ENCODE assay signal across 14 mouse cellular contexts in genomic region chr3:36467632-36468031, GRCm38 (mm10). TPM values are rescaled to one million over a fixed set of nuclear protein-coding genes. Genes with fewer than 3 reads are reported as not detected.
DNase-seq lines count a peak whose midpoint lies in the region; ATAC-seq and TF ChIP-seq lines count a peak whose summit lies in the region.
"Had no signal": no experiment of that assay in that cellular context is flagged by ENCODE, and none has a peak within 500 bp of the region (broad histone marks: within the 10 kb centered on the region; RNA-seq: fewer than 3 reads in every experiment).

No protein-coding gene starts in this region.

- no peak overlapping the region for H3K27ac ChIP-seq in liver, postnatal 0 days (ENCODE audit: low read depth)
- H3K27ac ChIP-seq in liver, embryonic 11.5 days (ENCODE audit: low read depth, low read length): no peak overlapping the region
- H3K27ac ChIP-seq in CH12.LX (ENCODE audit: insufficient read depth, low read depth): no peak overlapping the region
- no peak overlapping the region for H3K27ac ChIP-seq in intestine, postnatal 0 days (ENCODE audit: low read depth, low read length)

- H3K4me1 ChIP-seq in liver, postnatal 0 days (ENCODE audit: insufficient read depth): peaks cover 11% of the 10 kb centered on the region; the same call in 1 of the 2 replicates
- H3K4me1 ChIP-seq in liver, embryonic 11.5 days (replicated peaks; ENCODE audit: control insufficient read depth, insufficient read depth, low read length): no peaks in the 10 kb centered on the region
- H3K4me1 ChIP-seq in CH12.LX (ENCODE audit: control insufficient read depth in 1 of 2, insufficient read depth in 2 of 2): 0 out of 4 replicates have a peak, but pooled peaks cover 0 to 4% of the 10 kb centered on the region in 2 experiments
- H3K4me1 ChIP-seq in intestine, postnatal 0 days (replicated peaks; ENCODE audit: control insufficient read depth, insufficient read depth, low read length): no peaks in the 10 kb centered on the region

- in situ Hi-C loops in CH12.LX (cut with MboI; ENCODE audit: low pct_ligation_motif_present, low pct_unique_long_range_greater_than_20kb, low sequenced_read_pairs): no loop called here
- in situ Hi-C loops in Patski (cut with MboI; ENCODE audit: low pct_unique_long_range_greater_than_20kb): loop anchor here (25.0 kb wide), 1 partner anchor 1970 kb away; no protein-coding TSS in a partner anchor

- no peak overlapping the region for H3K4me3 ChIP-seq in liver, postnatal 0 days (ENCODE audit: low read depth, low read length)
- H3K4me3 ChIP-seq in liver, embryonic 11.5 days (ENCODE audit: low read depth, low read length): no peak overlapping the region
- H3K4me3 ChIP-seq in CH12.LX (replicated peaks in 1 of 3; ENCODE audit: low read depth in 2 of 3, low read length in 2 of 3, poor library complexity in 1 of 3): no peak overlapping the region
- H3K4me3 ChIP-seq in intestine, postnatal 0 days (ENCODE audit: low read depth, low read length): no peak overlapping the region

- H3K79me2 ChIP-seq in CH12.LX (replicated peaks; ENCODE audit: control insufficient read depth, extremely low read depth, insufficient read depth, poor library complexity, severe bottlenecking): no peaks in the 10 kb centered on the region

- no peak for TF ChIP-seq EP300 in liver, postnatal 0 days (IDR thresholded peaks at IDR 0.05; ENCODE audit: low read depth)
- no peak for TF ChIP-seq EP300 in CH12.LX (IDR thresholded peaks at IDR 0.05; ENCODE audit: low read length)

- no peak for DNase-seq in liver, postnatal 0 days
- DNase-seq in liver, embryonic 11.5 days (ENCODE audit: low spot score): no peak
- DNase-seq in CH12.LX (ENCODE audit: extremely low read depth) (no peak), Patski (ENCODE audit: low read depth, low spot score) (peak; percentile 87)
- no peak for DNase-seq in cerebellum, adult 9-10 months
- no peak for DNase-seq in cerebellum, adult 8-10 months
- DNase-seq: gastrocnemius, postnatal 36 days; heart, postnatal 36 days; kidney, adult 18-20 months; thymus, postnatal 36 days had no signal

- no peaks in the 10 kb centered on the region for H3K36me3 ChIP-seq in liver, postnatal 0 days (replicated peaks; ENCODE audit: insufficient read depth, low read length)
- no peaks in the 10 kb centered on the region for H3K36me3 ChIP-seq in liver, embryonic 11.5 days (ENCODE audit: control insufficient read depth, insufficient read depth, low read length)
- peaks cover 0 to 4% of the 10 kb centered on the region in 2 experiments for H3K36me3 ChIP-seq in CH12.LX (replicated peaks in 1 of 2; ENCODE audit: control insufficient read depth in 1 of 2, insufficient read depth in 1 of 2, low read length in 1 of 2)
- H3K36me3 ChIP-seq in intestine, postnatal 0 days (ENCODE audit: control insufficient read depth, insufficient read depth): peaks cover 6% of the 10 kb centered on the region; the same call in 1 of the 2 replicates

- POLR2A ChIA-PET in Patski (lab: Charles Lee): interaction anchor here (0.9 kb wide), 1 partner anchor 12 kb away, joined by 3 read pairs; no protein-coding TSS in a partner anchor

- WGBS in liver, postnatal 0 days (ENCODE audit: insufficient replicate concordance): 76% methylated on average over 7 of the region's 7 CpGs
- 76% methylated on average over 7 of the region's 7 CpGs for WGBS in liver, embryonic 11.5 days
- WGBS in intestine, postnatal 0 days: 81% methylated on average over 7 of the region's 7 CpGs

- no peak for TF ChIP-seq CTCF in liver, postnatal 0 days (IDR thresholded peaks at IDR 0.05; ENCODE audit: low read depth)
- no peak for TF ChIP-seq CTCF in CH12.LX (conservative IDR thresholded peaks at IDR 0.05 in 1 of 2, IDR thresholded peaks at IDR 0.05 in 1 of 2; ENCODE audit: low read depth in 2 of 2, low read length in 2 of 2)
- TF ChIP-seq CTCF in Patski (IDR thresholded peaks at IDR 0.05): no peak
- TF ChIP-seq CTCF in intestine, postnatal 0 days (IDR thresholded peaks at IDR 0.05; ENCODE audit: low read depth): no peak

- no peak for TF ChIP-seq RAD21 in CH12.LX (IDR thresholded peaks at IDR 0.05; ENCODE audit: low read depth, low read length)

- no peak overlapping the region for H3K9ac ChIP-seq in liver, postnatal 0 days (replicated peaks)
- H3K9ac ChIP-seq in liver, embryonic 11.5 days (ENCODE audit: low read depth, low read length): no peak overlapping the region
- no peak overlapping the region for H3K9ac ChIP-seq in CH12.LX (ENCODE audit: insufficient read depth, low read depth)
- H3K9ac ChIP-seq in intestine, postnatal 0 days (ENCODE audit: low read depth, low read length): no peak overlapping the region

- H3K9me3 ChIP-seq in liver, postnatal 0 days (ENCODE audit: low read length): no peaks in the 10 kb centered on the region
- H3K9me3 ChIP-seq in liver, embryonic 11.5 days (ENCODE audit: control insufficient read depth, low read length): no peaks in the 10 kb centered on the region
- H3K9me3 ChIP-seq in CH12.LX (replicated peaks; ENCODE audit: low read length): no peaks in the 10 kb centered on the region
- H3K9me3 ChIP-seq in intestine, postnatal 0 days (ENCODE audit: control insufficient read depth): no peaks in the 10 kb centered on the region

- H3K27me3 ChIP-seq in liver, postnatal 0 days (ENCODE audit: insufficient read depth, low read length): no peaks in the 10 kb centered on the region
- H3K27me3 ChIP-seq in liver, embryonic 11.5 days (replicated peaks; ENCODE audit: control insufficient read depth, insufficient read depth, low read length): no peaks in the 10 kb centered on the region
- H3K27me3 ChIP-seq in CH12.LX (replicated peaks) (no peaks in the 10 kb centered on the region), Patski (no peaks in the 10 kb centered on the region)
- H3K27me3 ChIP-seq in intestine, postnatal 0 days (replicated peaks; ENCODE audit: control insufficient read depth, insufficient read depth, low read length): no peaks in the 10 kb centered on the region

- dilution Hi-C loops in CH12.LX (cut with MboI; ENCODE audit: extremely low pct_ligation_motif_present, extremely low pct_unique_long_range_greater_than_20kb, low sequenced_read_pairs): no loop called here

- CTCF ChIA-PET in Patski (lab: Charles Lee): interaction anchor here (1.2 to 1.8 kb wide), 7 partner anchors 9 to 29 kb away, joined by 3 to 12 read pairs (median 4); no protein-coding TSS in a partner anchor

- TF ChIP-seq POLR2A in CH12.LX (IDR thresholded peaks at IDR 0.05; ENCODE audit: low read depth, low read length): no peak

- ATAC-seq in liver, postnatal 0 days: peak; percentile 84
- ATAC-seq in liver, embryonic 11.5 days (replicated peaks; ENCODE audit: low FRiP score): no peak
- ATAC-seq in Patski: peak; percentile 97
- peak; percentile 78 for ATAC-seq in intestine, postnatal 0 days

- no peak overlapping the region for H3K4me2 ChIP-seq in liver, postnatal 0 days (ENCODE audit: low read depth, low read length)
- no peak overlapping the region for H3K4me2 ChIP-seq in liver, embryonic 11.5 days
- H3K4me2 ChIP-seq in CH12.LX (ENCODE audit: insufficient read depth, low read depth, poor library complexity, severe bottlenecking): no peak overlapping the region
- no peak overlapping the region for H3K4me2 ChIP-seq in intestine, postnatal 0 days (replicated peaks; ENCODE audit: low read depth)

TF ChIP-seq in CH12.LX, 34 proteins besides CTCF, POLR2A, EP300 and RAD21:
- TF ChIP-seq MAX (IDR thresholded peaks at IDR 0.05; ENCODE audit: low read length): peak; percentile 31; the same call in 1 of the 2 replicates
- no peak for TF ChIP-seq MAZ (IDR thresholded peaks at IDR 0.05; ENCODE audit: low read depth, low read length)
- TF ChIP-seq ZNF384 (IDR thresholded peaks at IDR 0.05; ENCODE audit: low read depth, low read length): no peak
- no peak for TF ChIP-seq KAT2A (IDR thresholded peaks at IDR 0.05; ENCODE audit: insufficient replicate concordance, low read length)
- TF ChIP-seq MEF2A (IDR thresholded peaks at IDR 0.05; ENCODE audit: borderline replicate concordance, low read depth, low read length): no peak
- no peak for TF ChIP-seq TBP (conservative IDR thresholded peaks at IDR 0.05; ENCODE audit: low read depth, low read length)
- no peak for TF ChIP-seq MAFK (IDR thresholded peaks at IDR 0.05; ENCODE audit: insufficient replicate concordance, low read length)
- TF ChIP-seq IRF4 (IDR thresholded peaks at IDR 0.05; ENCODE audit: low read depth, low read length): no peak
- no peak for TF ChIP-seq SMC3 (IDR thresholded peaks at IDR 0.05; ENCODE audit: low read depth, low read length)

RNA-seq across cellular contexts. Expression of gene Anxa5, which starts 8.1 kb away (rescaled TPM):
- polyA plus RNA-seq in liver, postnatal 0 days (2015; fragmentation: Nextera tagmentation; extraction: Ambion mirVana): 54.1 and 59.1 TPM in 2 replicates
- 105 and 108 TPM in 2 replicates for polyA plus RNA-seq in liver, embryonic 11.5 days (2014; fragmentation: Nextera tagmentation; extraction: Ambion mirVana)
- total RNA-seq in CH12.LX (2012; rRNA removed) (38.4 and 43.4 TPM in 2 replicates), CH12.LX (2014; rRNA removed) (30.8 and 35.4 TPM in 2 replicates)
- polyA plus RNA-seq in CH12.LX (2012; ENCODE audit: insufficient read length, low read depth) (45.0 and 47.1 TPM in 2 replicates), Patski (2021) (987 TPM)
- 177 and 184 TPM in 2 replicates for polyA plus RNA-seq in intestine, postnatal 0 days (2015; fragmentation: Nextera tagmentation; extraction: Ambion mirVana)

RNA-seq across cellular contexts. Expression of gene 1810062G17Rik, which starts 8.1 kb away (rescaled TPM):
- 1.6 and 1.9 TPM in 2 replicates for polyA plus RNA-seq in liver, postnatal 0 days (2015; fragmentation: Nextera tagmentation; extraction: Ambion mirVana)
- polyA plus RNA-seq in liver, embryonic 11.5 days (2014; fragmentation: Nextera tagmentation; extraction: Ambion mirVana): 0.48 and 0.75 TPM in 2 replicates
- total RNA-seq in CH12.LX (2012; rRNA removed) (3.1 and 3.3 TPM in 2 replicates), CH12.LX (2014; rRNA removed) (3.2 and 3.9 TPM in 2 replicates)
- polyA plus RNA-seq in CH12.LX (2012; ENCODE audit: insufficient read length, low read depth) (2.2 and 3.1 TPM in 2 replicates), Patski (2021) (1.2 TPM)
- polyA plus RNA-seq in intestine, postnatal 0 days (2015; fragmentation: Nextera tagmentation; extraction: Ambion mirVana): 2.8 and 3.3 TPM in 2 replicates
- total RNA-seq: common myeloid progenitor, adult 5-6 weeks; layer of hippocampus, adult 18-20 months had no signal

RNA-seq across cellular contexts. Expression of gene Gm11549, which starts 54.0 kb away (rescaled TPM):
- not detected in 2 replicates for polyA plus RNA-seq in liver, postnatal 0 days (2015; fragmentation: Nextera tagmentation; extraction: Ambion mirVana)
- polyA plus RNA-seq in liver, embryonic 11.5 days (2014; fragmentation: Nextera tagmentation; extraction: Ambion mirVana): not detected in 2 replicates
- total RNA-seq in CH12.LX (2012; rRNA removed) (not detected in 2 replicates), CH12.LX (2014; rRNA removed) (not detected in 2 replicates)
- polyA plus RNA-seq in CH12.LX (2012; ENCODE audit: insufficient read length, low read depth) (not detected in 2 replicates), Patski (2021) (not detected)
- polyA plus RNA-seq in intestine, postnatal 0 days (2015; fragmentation: Nextera tagmentation; extraction: Ambion mirVana): 1.1 and 1.2 TPM in 2 replicates
- total RNA-seq: common myeloid progenitor, adult 5-6 weeks; gastrocnemius, postnatal 36 days; heart, postnatal 36 days had no signal
- polyA plus RNA-seq: limb, embryonic 11.5 days had no signal
